Mouse (Mus musculus): ENCODE measurements at regions not wholly inside any gene's neighbourhood (a gene's known extent, or its start where the extent isn't known, plus 50 kb on each side); places are given as distances from the start of the nearest gene placed in this dataset.

GRCm38 (mm10) chr4:75561792-75562191 lies 283.7 kb upstream of the Dmac1 start:
- no peaks in the 10 kb centered on the region for H3K9me3 ChIP-seq (ENCODE audit: control insufficient read depth, low read length)
- no peak overlapping the region for H3K4me2 ChIP-seq (replicated peaks; ENCODE audit: low read depth, low read length)
- H3K9ac ChIP-seq (ENCODE audit: low read depth, low read length), result no peak overlapping the region
- DNase-seq (ENCODE audit: low spot score), result peak; percentile 21
- H3K27me3 ChIP-seq (ENCODE audit: control insufficient read depth, insufficient read depth, low read length), result no peaks in the 10 kb centered on the region
- no peaks in the 10 kb centered on the region for H3K4me1 ChIP-seq (replicated peaks; ENCODE audit: control insufficient read depth, insufficient read depth, low read length)
- 38% methylated on average over 1 of the region's 1 CpGs for WGBS
- ATAC-seq (ENCODE audit: low FRiP score), result peak; percentile 80
- H3K36me3 ChIP-seq (ENCODE audit: control insufficient read depth, insufficient read depth, low read length), result no peaks in the 10 kb centered on the region
- H3K27ac ChIP-seq (ENCODE audit: low read depth, low read length), result no peak overlapping the region
- H3K4me3 ChIP-seq (ENCODE audit: low read depth, low read length), result no peak overlapping the region

GRCm38 (mm10) chr4:75537787-75538186 lies 259.7 kb upstream of the Dmac1 start:
- Histone ChIP-seq H3K4me1 (replicated peaks; ENCODE audit: control insufficient read depth, insufficient read depth, low read length) (no peaks in the 10 kb centered on the region), H3K27me3 (ENCODE audit: control insufficient read depth, insufficient read depth, low read length) (no peaks in the 10 kb centered on the region), H3K9ac (ENCODE audit: low read depth, low read length) (no peak overlapping the region), H3K36me3 (ENCODE audit: control insufficient read depth, insufficient read depth, low read length) (no peaks in the 10 kb centered on the region), H3K9me3 (ENCODE audit: control insufficient read depth, low read length) (no peaks in the 10 kb centered on the region), H3K4me2 (replicated peaks; ENCODE audit: low read depth, low read length) (no peak overlapping the region), H3K4me3 (ENCODE audit: low read depth, low read length) (no peak overlapping the region), H3K27ac (ENCODE audit: low read depth, low read length) (no peak overlapping the region)
- no peak for DNase-seq (ENCODE audit: low spot score)
- 88% methylated on average over 2 of the region's 2 CpGs for WGBS
- no peak for ATAC-seq (ENCODE audit: low FRiP score)

- H3K9ac ChIP-seq (ENCODE audit: low read depth, low read length), result no peak overlapping the region
- ATAC-seq (ENCODE audit: low FRiP score) (no peak), DNase-seq (ENCODE audit: low spot score) (no peak)
- H3K27ac ChIP-seq (ENCODE audit: low read depth, low read length), result no peak overlapping the region
- H3K4me2 ChIP-seq (replicated peaks; ENCODE audit: low read depth, low read length), result no peak overlapping the region
- H3K27me3 ChIP-seq (ENCODE audit: control insufficient read depth, insufficient read depth, low read length), result no peaks in the 10 kb centered on the region
- H3K4me3 ChIP-seq (ENCODE audit: low read depth, low read length), result no peak overlapping the region
- WGBS, result 90% methylated on average over 7 of the region's 7 CpGs
- no peaks in the 10 kb centered on the region for H3K9me3 ChIP-seq (ENCODE audit: control insufficient read depth, low read length)
- no peaks in the 10 kb centered on the region for H3K4me1 ChIP-seq (replicated peaks; ENCODE audit: control insufficient read depth, insufficient read depth, low read length)
- no peaks in the 10 kb centered on the region for H3K36me3 ChIP-seq (ENCODE audit: control insufficient read depth, insufficient read depth, low read length)
These were observed 257.0 kb upstream of the Dmac1 start for GRCm38 (mm10) chr4:75535067-75535466.

GRCm38 (mm10) chr4:75529607-75530006 lies 251.5 kb upstream of the Dmac1 start:
- no peak overlapping the region for H3K9ac ChIP-seq (ENCODE audit: low read depth, low read length)
- no peaks in the 10 kb centered on the region for H3K4me1 ChIP-seq (replicated peaks; ENCODE audit: control insufficient read depth, insufficient read depth, low read length)
- no peaks in the 10 kb centered on the region for H3K27me3 ChIP-seq (ENCODE audit: control insufficient read depth, insufficient read depth, low read length)
- no peaks in the 10 kb centered on the region for H3K9me3 ChIP-seq (ENCODE audit: control insufficient read depth, low read length)
- no peak overlapping the region for H3K4me3 ChIP-seq (ENCODE audit: low read depth, low read length)
- no peak overlapping the region for H3K4me2 ChIP-seq (replicated peaks; ENCODE audit: low read depth, low read length)
- ATAC-seq (ENCODE audit: low FRiP score) (no peak), DNase-seq (ENCODE audit: low spot score) (no peak)
- H3K27ac ChIP-seq (ENCODE audit: low read depth, low read length), result no peak overlapping the region
- no peaks in the 10 kb centered on the region for H3K36me3 ChIP-seq (ENCODE audit: control insufficient read depth, insufficient read depth, low read length)
- 74% methylated on average over 2 of the region's 2 CpGs for WGBS

GRCm38 (mm10) chr4:75517459-75518158 lies 239.5 kb upstream of the Dmac1 start:
- DNase-seq (ENCODE audit: low spot score) (no peak), ATAC-seq (ENCODE audit: low FRiP score) (no peak)
- Histone ChIP-seq H3K27ac (ENCODE audit: low read depth, low read length) (no peak overlapping the region), H3K4me1 (replicated peaks; ENCODE audit: control insufficient read depth, insufficient read depth, low read length) (no peaks in the 10 kb centered on the region), H3K4me2 (replicated peaks; ENCODE audit: low read depth, low read length) (no peak overlapping the region), H3K9ac (ENCODE audit: low read depth, low read length) (no peak overlapping the region), H3K9me3 (ENCODE audit: control insufficient read depth, low read length) (no peaks in the 10 kb centered on the region), H3K36me3 (ENCODE audit: control insufficient read depth, insufficient read depth, low read length) (no peaks in the 10 kb centered on the region), H3K27me3 (ENCODE audit: control insufficient read depth, insufficient read depth, low read length) (no peaks in the 10 kb centered on the region), H3K4me3 (ENCODE audit: low read depth, low read length) (no peak overlapping the region)
- 93% methylated on average over 3 of the region's 3 CpGs for WGBS
